Comparison of ENCODE assay signal across 8 mouse cellular contexts in genomic region chr1:75210136-75211087, GRCm38 (mm10). TPM values are rescaled to one million over a fixed set of nuclear protein-coding genes. Genes with fewer than 3 reads are reported as not detected.
DNase-seq lines count a peak whose midpoint lies in the region; ATAC-seq lines count a peak whose summit lies in the region.

TSS of gene Glb1l (minus strand) at chr1:75210813.
TSS of gene Stk16 (plus strand) at chr1:75210838.

- peaks cover 31% of the 10 kb centered on the region for H3K4me1 ChIP-seq in hindbrain, embryonic 16.5 days (ENCODE audit: control insufficient read depth, insufficient read depth, low read depth, low read length)

- 6% methylated on average over 42 of the region's 42 CpGs for WGBS in hindbrain, embryonic 16.5 days
- 3% methylated on average over 38 of the region's 42 CpGs for WGBS in macrophage (ENCODE audit: missing documents)

- H3K9ac ChIP-seq in hindbrain, embryonic 16.5 days (ENCODE audit: low read depth, low read length) = peak within 1 kb of the TSS; percentile 80

- H3K9me3 ChIP-seq in hindbrain, embryonic 16.5 days (ENCODE audit: control insufficient read depth, low read length) = no peaks in the 10 kb centered on the region

- H3K4me3 ChIP-seq in hindbrain, embryonic 16.5 days (ENCODE audit: low read length) = peak within 1 kb of the TSS; percentile 59
- peak within 1 kb of the TSS; percentile 78 for H3K4me3 ChIP-seq in macrophage (ENCODE audit: inconsistent target)

- peaks cover 38% of the 10 kb centered on the region for H3K79me2 ChIP-seq in macrophage (ENCODE audit: inconsistent target)

- DNase-seq in T-cell, adult 2 months (ENCODE audit: low spot score) = peak; percentile 92
- DNase-seq in cerebellum, postnatal 36 days = peak; percentile 96 to 98
- DNase-seq in gastrocnemius, adult 18-20 months (ENCODE audit: low spot score) = peak; percentile 97
- DNase-seq in left cerebral cortex, adult 18-20 months (ENCODE audit: low spot score in 2 of 2) = peak; percentile 98
- DNase-seq in right cerebral cortex, adult 18-20 months = peak; percentile 97
- peak; percentile 87 for DNase-seq in urinary bladder, postnatal 10 days (ENCODE audit: low spot score)

- no peak within 1 kb of the TSS; the same call in 1 of the 2 replicates for H3K27ac ChIP-seq in hindbrain, embryonic 16.5 days (ENCODE audit: low read depth, low read length)
- peak within 1 kb of the TSS; percentile 71 for H3K27ac ChIP-seq in macrophage

- peaks cover 21% of the 10 kb centered on the region for H3K36me3 ChIP-seq in hindbrain, embryonic 16.5 days (ENCODE audit: control insufficient read depth, insufficient read depth, low read length)
- H3K36me3 ChIP-seq in macrophage (ENCODE audit: inconsistent target) = peaks cover 12% of the 10 kb centered on the region; the same call in 1 of the 2 replicates

- peak; percentile 94 for ATAC-seq in hindbrain, embryonic 16.5 days

- no peaks in the 10 kb centered on the region for H3K27me3 ChIP-seq in hindbrain, embryonic 16.5 days (replicated peaks; ENCODE audit: control insufficient read depth, insufficient read depth, low read length)

- peak within 1 kb of the TSS; percentile 93 for H3K4me2 ChIP-seq in hindbrain, embryonic 16.5 days (ENCODE audit: low read length)

RNA-seq across cellular contexts. Expression of gene Glb1l, which starts in this region (rescaled TPM):
- total RNA-seq in gastrocnemius, adult 18-20 months (2021) = 1 to 10 TPM in 1 of 2 experiments, under 1 TPM in 1; 0.88 to 1.5 TPM
- polyA plus RNA-seq in hindbrain, embryonic 16.5 days (2015; fragmentation: Nextera tagmentation; extraction: Ambion mirVana) = 20.1 and 21.1 TPM in 2 replicates
- total RNA-seq in left cerebral cortex, adult 18-20 months (2021) = 10 to 100 TPM; 10.8 to 12.2 TPM
- total RNA-seq in macrophage (2018; cell fraction: chromatin; rRNA removed) = 100 to 1,000 TPM in 24 of 26 experiments, 10 to 100 TPM in 2; 78.5 to 191 (median 120) TPM
- total RNA-seq in macrophage (2018; cell fraction: cytosol; rRNA removed) = 10 to 100 TPM in 16 of 26 experiments, 1 to 10 TPM in 10; 6.4 to 16.9 (median 11.9) TPM
- 10 to 100 TPM; 31.2 to 99.4 (median 64.4) TPM for total RNA-seq in macrophage (2018; cell fraction: nucleus; rRNA removed)
- 9.8 to 15.2 TPM (median 13.2 TPM) in 3 replicates for polyA plus RNA-seq in macrophage (2018)

RNA-seq across cellular contexts. Expression of gene Stk16, which starts in this region (rescaled TPM):
- 10 to 100 TPM; 18.7 to 23.3 TPM for total RNA-seq in gastrocnemius, adult 18-20 months (2021)
- 144 and 145 TPM in 2 replicates for polyA plus RNA-seq in hindbrain, embryonic 16.5 days (2015; fragmentation: Nextera tagmentation; extraction: Ambion mirVana)
- 10 to 100 TPM; 86.2 to 89.3 TPM for total RNA-seq in left cerebral cortex, adult 18-20 months (2021)
- 100 to 1,000 TPM in 20 of 26 experiments, 10 to 100 TPM in 6; 62.9 to 184 (median 120) TPM for total RNA-seq in macrophage (2018; cell fraction: chromatin; rRNA removed)
- total RNA-seq in macrophage (2018; cell fraction: cytosol; rRNA removed) = 10 to 100 TPM; 24.8 to 46.0 (median 35.5) TPM
- total RNA-seq in macrophage (2018; cell fraction: nucleus; rRNA removed) = 100 to 1,000 TPM in 10 of 26 experiments, 10 to 100 TPM in 16; 54.9 to 138 (median 91.8) TPM
- 31.1 to 48.8 TPM (median 46.3 TPM) in 3 replicates for polyA plus RNA-seq in macrophage (2018)

Comparison
In these comparisons a context has a peak if more than half of its experiments do, and no peak if none do; other contexts are left out.
1. RNA of gene Glb1l (total RNA-seq): 10.8 to 12.2 TPM in left cerebral cortex, adult 18-20 months; 0.88 to 1.5 TPM in gastrocnemius, adult 18-20 months; every median in the first group is over 4 times any median in the second.
2. Peak in every context shown above with its lines, with median percentiles within 50 percentile points of each other: DNase-seq.